Mouse (Mus musculus): ENCODE results near the gene Il1rap.

The Il1rap gene

DNA sequence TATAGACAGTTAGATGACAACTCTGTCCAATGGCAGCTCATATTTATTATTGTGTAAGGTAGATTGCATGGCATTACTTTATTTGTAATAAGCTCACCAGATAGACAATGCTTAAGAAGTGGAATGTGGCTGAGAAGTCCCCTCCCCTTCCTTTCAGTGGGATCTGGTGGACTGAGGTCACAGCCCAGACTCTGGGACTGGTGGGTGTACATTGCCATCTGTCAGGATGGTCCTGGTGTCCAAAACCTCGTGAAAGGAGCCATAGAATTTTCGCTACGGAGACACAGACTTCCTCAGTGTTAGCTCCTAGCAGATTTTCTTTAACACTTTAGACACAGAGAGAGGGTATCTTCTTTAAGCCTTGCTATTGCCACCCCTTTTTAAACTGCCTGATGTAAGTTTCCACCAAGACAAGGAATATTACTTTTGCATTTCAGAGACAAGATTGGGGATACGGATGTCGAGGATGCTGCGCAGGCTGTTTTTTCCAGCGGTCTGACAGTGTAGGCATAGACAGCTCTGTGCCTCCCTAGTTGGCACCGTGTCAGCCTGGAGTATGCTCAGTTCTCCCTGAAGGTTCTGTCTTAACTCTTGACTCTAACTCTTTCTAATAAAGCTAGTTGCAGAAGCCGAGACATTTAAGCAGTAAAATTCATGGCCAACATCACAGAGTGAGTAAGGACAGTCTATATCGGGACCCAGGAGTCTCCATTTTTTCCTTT is 31.2 kb downstream of the Il1rap start:
- DNase-seq: no peak

DNA sequence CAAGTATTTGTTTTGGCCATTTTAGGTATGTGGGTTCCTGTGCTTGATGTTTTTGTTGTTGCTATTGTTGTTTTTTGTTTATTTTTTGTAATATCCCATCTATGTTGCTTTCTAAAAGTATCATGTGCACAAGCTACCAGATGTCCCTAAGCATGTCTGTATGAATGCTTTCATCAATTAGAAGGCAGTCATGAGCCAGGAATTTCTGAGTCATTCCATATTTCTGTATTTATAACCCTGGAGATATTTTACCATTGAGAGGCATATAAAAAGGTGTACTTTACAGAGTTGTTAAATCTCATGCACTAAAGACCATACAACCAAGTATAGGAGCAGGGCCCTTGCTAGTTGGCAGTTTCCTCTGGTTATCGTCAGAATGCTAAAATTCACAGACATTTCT is 41.6 kb downstream of the Il1rap start:
- no peak for DNase-seq

DNA sequence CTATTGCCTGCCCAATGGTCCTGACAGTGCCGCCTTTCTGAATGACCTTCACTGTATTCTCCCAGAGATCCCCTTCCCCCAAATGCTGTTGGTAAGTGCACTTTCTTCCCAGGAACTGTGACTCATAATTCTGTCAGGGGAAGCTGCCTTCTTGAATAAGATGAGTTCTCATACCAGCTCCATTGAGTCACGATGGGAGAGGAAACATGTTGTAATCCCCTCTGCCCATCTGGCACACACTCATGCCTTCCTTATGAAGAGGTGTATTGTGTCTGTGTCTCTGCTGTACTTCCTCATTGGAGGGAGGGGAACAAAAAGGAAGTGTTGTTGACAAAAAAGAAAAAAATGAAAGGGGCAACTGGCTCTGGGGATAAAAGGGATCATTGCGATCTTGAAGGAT is 44.6 kb downstream of the Il1rap start:
- DNase-seq: no peak

DNA sequence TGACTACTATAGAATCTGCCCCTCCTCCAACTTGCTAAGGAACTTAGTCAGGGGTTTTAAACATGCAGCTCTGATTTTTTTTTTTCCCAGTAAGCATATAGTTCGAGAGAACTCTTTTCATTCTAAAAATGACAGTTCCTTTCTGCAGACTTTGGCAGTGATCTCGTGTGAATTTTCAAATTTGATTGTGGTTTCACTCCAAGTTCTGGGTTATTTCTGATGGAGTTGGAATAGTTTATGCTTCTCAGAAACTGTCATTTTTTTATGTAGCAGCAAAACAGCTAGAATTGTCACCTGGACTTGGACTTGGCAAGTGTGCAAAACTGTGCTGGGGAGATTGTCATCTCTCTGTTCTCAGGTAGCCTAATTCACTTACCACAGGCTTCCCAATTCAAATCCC is 53.3 kb downstream of the Il1rap start:
- no peak for DNase-seq

DNA sequence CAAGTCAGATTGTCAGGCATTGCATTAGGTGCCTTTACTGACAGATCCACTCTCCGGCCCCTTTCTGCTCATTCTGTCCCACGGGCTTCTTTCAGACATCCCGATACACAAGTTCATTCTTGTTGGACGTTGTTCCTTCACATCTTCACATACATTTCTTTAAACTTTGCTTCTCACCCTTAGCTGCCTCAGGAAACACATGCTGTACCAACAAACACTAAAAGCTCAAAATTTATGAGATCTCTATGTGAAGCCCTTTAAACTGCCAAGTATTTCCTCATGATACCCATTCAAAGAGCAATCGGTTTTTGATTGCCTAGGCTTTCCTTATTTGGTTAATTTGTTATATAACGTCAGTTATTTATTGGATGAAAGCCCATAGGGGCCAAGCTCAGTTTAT is 61.6 kb downstream of the Il1rap start:
- no peak for DNase-seq

DNA sequence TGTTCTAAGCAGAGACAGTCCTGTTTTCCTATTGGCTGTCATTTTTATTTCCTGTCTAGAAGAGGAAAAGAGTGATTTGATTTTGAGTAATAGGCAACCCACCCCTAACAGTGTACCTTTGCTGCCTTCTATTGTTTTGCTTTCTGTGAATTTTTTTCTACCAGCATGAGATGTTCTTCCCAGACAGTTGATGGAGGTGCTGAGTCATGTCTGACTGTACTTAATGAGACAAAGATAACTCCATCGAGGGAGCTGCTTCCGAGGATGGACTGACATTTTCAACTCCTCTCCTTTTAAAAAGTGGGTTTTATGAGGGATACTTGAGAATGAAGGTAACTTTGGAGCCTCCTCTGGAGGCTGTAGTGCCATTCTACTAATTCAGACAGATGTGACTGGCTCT is 64.6 kb downstream of the Il1rap start:
- no peak for DNase-seq

DNA sequence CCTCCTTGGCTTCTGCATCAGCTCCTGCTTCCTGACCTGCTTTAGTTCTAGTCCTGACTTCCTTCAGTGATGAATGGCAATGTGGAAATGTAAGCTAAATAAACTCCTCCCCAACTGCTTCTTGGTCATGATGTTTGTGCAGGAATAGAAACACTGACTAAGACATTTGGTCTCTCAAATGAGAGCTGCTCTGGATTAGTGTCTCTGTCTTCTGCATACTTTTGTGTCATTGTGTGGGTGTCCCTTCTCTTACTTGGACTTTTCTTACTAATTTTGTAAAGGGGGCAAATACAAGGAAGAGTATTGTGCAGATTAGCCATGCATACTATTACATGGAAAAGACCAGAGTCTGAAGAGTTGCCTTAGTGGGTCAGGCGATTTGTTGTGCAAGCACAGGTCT is 65.5 kb downstream of the Il1rap start:
- DNase-seq: no peak

DNA sequence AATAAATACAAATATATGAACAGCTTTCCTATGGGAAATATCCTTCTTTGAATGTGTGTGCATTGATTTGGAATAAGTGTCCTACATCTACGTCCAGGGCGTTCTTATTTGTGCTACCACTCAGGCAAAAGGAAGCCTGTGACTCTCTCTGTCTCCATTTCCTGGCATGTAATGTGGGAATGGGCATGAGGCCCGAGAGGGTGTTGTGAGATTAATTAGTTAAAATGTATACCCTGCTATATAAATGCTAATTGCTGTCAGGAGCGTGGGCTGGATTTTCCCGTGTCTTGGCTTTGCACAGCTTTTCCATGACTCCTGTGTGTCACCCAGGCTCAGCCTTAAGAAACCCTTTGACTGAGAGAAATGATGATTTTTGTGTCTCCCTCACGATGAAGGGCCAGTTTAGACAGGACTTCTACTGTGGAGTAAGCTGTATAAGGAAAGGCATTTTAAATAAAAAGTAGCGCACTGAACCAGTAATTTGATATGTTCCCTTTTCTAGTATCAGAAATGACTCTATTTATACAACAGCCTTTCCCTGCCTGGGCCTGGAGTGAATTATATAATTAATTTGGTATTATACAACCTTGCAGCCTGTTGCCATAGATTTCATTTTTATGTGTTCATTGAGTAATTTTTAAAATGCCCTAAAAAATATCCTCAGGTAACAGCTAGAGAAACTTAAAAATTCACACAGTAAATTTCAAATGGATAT is 81.4 kb downstream of the Il1rap start:
- no peak for DNase-seq

DNA sequence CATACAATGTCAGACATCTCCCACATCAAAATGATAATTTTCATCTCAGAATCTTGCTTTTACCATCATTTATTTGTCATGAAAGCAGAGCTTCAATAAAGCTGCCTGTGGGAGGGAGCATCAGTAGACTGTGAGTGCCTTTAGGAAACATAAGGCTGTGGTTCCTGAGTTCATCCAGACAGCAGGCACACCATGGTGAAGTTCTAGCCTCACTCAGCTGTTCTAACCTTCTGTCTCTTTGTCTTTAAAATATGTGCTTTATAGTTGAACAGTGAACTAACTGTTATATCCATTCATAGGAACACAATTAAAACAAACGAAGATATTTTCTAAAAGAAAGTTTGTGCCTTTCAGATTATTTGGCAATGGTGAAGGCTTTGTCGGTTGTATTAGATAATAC is 84.9 kb downstream of the Il1rap start:
- no peak for DNase-seq

DNA sequence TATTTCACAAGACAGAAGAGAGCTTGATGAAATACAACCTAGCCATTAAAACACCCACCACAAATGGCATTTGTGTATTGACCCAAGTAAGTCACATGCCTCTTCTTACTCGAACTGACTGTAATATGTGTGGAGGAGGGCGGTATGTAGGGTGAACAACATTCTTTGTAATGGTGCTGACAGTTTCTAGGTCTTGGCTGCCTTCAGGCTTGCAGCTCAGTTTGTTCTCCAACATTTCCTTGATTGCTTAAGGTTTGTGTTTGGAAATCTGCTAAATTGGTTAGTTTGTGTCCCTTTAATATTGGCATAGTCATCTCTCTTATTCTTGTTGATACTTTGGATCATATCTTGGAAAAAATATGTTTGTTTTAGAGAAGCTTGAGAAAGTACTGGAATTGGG is 87.6 kb downstream of the Il1rap start:
- DNase-seq: no peak

DNA sequence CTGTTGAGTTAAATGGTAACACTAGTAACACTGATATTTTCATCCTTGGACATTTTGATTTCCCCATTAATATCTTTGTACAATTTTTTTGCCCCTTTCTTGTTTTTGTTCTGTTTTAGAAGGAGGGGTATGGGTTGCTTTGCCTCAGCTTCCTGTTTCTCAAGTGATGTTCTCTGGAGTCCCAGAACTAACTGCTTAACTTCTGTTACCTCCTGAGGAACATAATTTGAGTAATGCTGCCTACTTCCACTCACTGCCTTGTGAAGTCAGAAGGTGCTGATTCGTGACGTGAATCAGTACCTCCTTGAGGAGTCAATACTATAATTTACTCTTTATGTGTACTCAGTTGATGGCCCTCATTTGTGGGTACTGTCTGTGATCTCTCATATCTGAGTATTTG is 98.9 kb downstream of the Il1rap start:
- no peak for DNase-seq

DNA sequence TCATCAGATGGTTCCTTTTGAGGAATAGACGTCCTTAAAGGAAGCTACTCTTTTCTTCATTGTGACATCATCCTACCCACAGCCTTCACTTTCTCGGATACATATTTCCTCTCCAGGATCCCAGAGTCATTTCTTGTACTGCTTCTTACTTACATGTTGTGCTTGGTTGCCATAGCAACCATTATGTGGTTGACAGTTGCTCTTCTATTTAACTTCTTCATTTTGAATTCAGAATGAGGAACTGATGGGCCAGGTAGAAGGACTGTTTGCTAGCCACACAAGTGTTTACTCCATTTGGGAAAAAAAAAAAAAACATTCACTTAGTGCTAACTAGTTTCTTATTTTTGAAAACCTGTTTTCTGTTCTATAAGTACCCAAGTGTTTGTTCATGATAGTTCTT is 108.3 kb downstream of the Il1rap start:
- DNase-seq: no peak

DNA sequence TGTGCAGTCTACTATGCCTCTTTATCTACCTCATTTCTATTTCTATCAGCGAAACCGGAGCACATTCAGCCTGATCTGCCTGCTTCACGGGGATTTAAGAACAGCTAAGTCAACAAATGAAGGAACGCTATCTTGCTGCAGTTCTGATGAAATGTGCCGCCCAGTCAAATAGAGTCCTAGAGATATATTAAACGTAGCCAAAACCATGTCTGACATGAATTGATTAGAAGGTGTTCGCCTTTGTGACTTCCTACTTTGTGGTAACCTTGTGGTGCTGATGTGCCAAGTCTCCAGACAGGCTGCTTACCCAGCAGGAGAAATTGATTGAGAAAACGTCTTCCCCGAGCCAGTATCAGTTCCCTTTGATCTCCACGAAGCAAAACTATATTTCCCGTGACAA is 109.8 kb downstream of the Il1rap start:
- DNase-seq: no peak

DNA sequence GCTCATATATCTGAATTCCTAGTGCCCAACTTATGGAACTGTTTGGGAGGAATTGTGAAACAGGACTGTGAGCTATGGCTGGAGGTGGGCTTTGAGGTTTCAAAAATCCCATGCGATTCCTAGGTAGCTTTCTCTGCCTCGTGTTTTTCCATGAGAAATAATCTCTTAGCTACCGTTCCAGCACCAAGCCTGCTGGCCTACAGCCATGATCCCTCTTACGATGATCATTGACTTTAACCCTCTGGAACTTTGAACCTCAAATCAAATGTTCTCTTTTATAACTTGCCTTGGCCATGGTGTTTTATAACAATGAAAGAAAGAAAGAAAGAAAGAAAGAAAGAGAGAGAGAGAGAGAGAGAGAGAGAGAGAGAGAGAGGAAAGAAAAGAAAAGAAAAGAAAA is 116.6 kb downstream of the Il1rap start:
- DNase-seq: no peak

DNA sequence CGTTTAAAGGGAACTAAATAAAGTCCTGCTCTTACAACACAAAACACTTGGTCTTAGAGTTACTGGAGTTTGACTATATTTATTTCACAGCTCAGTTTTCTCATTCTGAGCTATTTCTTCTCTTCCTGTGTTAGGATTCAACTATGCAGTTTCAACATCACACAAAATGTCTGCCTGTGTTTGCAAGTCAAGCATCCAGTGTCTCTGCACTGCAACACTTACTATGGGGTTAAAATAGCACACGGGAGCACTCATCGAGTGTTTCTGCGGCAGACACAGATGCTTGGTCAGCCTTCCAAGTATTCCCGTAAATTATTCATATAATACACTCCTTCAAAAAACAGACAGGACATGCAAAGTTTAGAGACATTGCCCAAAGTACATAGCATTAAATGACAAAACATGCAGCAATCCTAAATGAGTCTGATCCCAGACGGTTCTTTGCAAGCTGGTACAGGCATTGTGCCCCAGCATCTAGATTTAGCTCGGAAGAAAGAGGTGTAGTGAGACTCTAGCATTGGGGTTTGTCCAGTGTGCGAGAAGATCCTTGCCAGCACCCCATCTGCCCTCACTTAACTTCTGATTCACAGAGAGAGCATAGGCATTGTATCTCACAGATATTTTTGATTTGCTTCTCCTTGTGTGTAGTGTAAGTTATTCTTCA is 119.1 kb downstream of the Il1rap start:
- no peak for DNase-seq

DNA sequence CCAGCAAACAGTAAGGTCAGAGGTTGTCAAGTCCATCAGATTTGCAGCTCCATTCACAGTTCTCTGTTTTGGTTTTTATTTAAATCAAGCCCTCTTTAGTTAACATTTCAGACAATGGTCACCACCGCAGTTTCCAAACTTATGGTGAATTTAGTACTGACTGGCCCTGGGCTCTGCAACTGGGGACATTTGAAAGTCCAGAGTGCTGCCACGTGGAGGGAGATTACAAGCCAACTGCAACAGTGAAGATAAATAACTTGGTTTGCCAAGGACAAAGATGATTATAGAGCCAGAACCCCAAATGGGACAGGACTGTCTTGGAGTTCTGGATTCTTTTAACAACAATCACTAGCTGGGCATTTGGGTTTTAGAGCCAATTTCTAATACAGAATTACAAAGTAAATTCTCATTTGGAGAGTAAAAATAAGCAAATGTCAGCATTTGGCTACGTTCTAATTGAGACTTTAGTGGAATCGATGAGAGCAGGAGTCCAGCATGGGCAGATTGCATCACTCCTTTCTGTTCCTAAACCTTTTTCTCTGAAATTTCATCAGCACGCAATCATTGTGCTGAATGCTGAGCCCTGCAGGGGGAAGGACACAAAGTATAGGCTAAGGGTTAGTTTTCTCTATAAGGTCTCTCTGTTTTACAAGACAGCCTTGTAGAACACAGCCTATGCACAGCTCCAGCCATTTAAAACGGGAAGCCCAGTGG is 124.3 kb downstream of the Il1rap start:
- no peak for DNase-seq

DNA sequence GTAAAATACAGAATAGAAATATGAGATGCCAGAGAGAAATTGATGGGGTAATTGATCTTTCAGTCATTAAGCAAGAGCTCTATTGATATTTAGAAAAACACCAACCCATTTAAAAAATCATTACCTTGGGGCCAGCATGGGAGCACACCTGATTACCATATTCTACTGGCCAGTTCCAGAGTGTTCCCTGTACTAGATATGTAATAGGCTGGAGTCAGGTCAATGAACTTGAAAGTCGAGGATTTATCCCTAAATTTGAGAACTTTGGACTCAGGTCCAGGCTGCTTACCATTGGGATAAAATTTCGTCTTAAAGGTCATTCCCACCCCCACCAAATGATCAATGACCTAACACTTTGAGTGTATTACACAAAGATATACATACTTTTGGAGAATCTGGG is 125.0 kb downstream of the Il1rap start:
- DNase-seq: no peak

DNA sequence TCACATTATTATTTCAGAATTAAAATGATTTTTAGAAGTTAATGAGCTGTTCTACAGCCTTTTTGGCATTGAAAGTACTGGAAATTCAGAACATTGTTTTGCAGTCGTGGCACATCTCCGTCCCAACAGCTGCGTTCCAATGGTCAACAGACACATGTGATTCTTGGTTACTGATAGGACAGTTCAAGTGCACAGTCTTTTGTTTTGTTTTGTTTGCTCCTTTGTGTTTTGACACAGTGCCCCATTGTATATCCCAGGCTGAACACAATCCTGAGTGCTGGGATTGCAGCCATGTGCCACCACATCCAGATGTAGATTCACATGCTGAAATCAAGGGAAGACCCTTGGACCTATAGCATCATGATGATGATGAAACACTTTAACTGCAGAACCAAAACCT is 129.4 kb downstream of the Il1rap start:
- DNase-seq: no peak

DNA sequence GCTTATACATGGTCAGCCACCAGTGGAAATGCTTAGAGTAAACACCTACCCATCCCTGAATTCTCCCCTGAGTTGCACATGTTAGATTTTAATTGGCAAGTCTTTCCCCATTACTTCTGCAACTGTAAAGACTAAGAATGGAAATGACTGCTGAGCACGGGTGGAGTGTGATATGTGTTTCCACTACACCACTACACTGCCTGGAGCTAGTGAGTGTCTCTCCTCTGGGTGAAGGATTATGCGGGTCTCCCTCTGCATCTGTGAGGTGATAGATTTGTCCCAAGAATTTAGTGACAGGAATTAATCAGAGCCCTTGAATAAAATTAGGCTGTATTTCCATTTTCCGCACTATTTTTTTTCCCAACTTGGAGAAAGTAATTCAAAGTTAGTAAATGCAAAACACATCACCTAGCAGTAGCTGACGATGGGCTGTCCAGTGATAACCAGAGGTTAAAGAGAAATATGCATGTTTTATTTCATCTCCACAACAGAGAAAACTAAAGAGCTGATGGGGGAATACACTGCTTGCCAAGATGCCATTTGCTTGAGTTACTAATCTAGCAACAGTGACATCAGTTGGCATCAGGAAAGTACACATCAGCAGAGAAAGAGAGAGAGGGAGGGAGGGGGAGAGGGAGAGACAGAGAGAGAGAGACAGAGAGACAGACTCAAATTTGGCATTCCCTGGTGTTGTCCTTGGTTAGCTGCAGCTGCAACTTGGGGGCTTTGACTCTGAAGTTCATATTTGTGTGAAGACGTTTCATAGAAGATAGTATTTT is 132.2 kb downstream of the Il1rap start:
- no peak for DNase-seq

DNA sequence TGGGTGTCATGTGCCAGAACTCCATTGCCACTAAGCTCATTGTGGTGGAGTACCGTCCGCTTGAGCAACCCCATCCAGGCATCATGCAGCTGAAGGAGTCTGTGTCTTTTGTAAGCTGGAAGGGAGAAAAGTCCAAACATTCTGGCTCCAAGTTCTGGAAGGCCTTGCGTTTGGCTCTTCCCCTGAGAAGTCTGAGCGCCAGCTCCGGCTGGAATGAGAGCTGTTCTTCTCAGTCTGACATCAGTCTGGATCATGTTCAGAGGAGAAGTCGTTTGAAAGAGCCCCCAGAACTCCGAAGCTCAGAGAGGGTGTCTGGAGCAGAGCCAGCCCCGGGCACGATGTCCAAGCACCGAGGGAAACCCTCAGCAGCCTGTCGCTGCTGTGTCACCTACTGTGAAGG is 141.0 kb downstream of the Il1rap start:
- DNase-seq: no peak

DNA sequence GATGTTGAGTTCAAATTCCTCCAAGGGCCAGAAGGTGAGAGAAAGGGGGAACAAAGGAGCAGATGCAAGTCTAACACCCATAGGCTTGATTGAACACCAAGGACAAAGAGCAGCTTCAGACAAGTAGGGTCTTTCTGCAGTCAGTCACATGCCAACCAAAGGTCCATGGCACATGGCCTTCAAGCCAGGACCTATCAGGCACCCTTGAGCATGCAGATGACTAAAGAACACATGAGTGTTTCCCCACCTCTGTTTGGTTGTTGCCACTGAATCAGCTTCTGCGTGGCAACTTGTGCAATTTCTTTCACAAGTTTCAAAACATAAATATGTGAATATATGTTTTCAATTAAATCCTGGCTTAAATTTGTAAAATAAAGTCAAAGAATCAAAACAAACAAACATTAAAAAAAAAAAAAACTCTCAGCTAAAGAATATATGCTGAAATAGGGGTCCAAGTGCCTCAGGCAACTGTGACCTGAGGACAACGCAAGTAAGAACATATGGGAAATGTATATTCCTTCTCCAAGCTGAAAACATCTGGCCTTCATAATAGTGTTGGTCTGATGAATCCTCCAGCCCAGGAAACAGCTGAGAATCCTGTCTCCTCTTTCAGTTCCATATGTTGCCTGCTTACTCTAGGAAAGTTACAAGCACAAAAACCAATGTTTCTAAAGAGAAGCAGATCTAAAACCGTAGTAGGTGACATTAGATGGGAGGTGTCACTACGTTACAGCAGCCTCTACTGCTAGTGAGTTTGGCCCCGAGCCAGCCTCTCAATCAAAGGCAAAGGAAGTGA is 142.6 kb downstream of the Il1rap start:
- no peak for DNase-seq

DNA sequence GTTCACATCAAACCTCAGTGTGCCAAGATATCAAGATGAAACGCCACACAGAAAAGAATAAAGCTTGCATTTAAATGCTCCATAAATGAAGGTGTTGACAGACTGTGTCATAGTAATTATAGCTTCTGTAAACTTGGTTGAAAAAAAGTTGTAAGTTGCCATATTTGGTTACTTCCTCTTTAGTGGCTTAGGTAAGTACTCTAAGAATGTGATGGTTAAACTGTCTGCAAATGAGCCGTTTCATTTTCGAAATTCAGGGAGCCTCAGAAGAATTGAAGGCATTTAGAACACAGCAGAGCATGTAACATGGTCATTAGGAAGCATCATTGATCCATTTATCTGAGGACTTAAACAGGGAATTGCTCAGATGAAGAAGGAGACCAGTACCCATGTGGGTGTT is 146.6 kb downstream of the Il1rap start:
- no peak for DNase-seq

All from kidney, postnatal 4 days (tissue).